Mouse (Mus musculus): ENCODE data around the gene Ankrd52.

Gene Ankrd52

DNA sequence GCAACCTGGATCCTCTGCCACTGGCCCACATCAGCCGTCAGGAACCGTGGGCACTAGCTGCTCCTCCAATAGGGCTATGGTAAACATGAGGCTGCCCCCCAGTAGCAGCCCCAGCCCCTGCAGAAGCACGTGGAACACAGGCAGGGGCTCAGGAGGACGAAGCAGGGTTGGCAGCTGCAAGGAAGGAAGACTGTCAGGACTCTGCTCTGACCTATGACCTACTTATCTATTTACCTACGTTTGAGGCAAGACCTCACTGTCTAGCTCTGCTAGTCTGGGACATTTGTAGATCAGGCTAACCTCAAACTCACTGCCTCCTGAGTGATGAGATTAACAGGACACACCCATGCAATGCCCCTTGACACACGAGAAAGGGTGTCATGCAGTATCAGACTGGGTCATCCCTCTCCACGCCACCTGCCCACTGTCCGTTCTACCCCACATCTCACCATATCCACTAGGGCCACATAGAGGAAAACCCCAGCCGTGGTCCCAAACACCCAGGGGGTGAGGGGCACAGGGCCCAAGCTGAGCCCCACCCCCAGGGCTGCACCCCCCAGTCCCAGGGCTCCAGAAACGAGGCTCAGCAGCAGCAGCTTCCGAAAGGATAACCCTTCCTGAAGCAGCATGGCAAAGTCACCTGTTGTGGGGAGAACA is 19.2 kb downstream of the Ankrd52 start:
- in situ Hi-C loops (cut with MboI; ENCODE audit: unreplicated experiment in 2 of 2) = no loop called here

DNA sequence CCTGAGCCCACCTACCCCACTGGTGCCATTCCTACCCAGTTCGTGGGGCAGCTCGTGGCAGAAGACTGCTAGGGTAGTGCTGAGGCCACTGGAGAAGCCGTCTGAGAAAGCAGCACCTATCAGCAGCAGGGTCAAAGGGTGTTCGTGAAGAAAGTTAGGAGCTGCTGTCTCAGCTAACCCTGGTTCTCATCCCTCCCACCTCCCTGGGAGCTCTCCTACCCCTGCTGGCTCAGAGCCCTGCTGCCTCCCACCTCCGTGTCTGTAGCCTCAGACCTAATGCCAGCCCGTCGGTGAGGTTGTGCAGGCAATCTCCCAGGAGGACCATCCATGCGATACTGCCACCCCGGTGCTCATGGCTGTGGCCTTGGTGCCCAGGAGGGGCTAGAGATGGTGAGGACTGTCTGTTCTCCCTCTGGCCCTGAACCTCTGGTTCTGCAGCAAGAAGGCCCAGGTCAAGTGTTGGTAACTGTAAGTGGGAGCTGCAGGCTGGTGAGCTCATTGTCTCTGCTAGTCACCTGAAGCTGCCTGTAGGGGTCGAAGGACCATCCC is 19.9 kb downstream of the Ankrd52 start:
- in situ Hi-C loops (cut with MboI; ENCODE audit: unreplicated experiment in 2 of 2) = no loop called here

DNA sequence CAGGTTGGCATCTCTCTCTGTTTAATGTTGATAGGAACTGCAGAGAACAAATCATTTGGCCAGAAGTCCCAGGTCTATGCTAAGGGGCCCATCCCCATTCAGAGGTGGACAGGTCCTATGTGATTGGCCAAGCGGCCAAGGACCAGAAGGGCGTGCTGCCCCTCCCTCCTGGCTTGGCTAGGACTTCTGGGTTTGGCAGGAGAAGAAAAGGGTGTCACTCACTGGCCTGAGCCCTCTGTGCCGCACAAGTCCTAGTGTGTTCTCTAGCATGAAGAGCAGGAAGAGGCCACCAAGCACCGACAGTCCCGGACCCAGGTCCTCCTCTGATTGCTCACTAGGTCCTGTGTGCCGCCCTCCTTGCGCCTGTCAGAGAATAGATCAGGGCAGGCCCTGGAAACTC is 20.6 kb downstream of the Ankrd52 start:
- in situ Hi-C loops (cut with MboI; ENCODE audit: unreplicated experiment in 2 of 2) = no loop called here

DNA sequence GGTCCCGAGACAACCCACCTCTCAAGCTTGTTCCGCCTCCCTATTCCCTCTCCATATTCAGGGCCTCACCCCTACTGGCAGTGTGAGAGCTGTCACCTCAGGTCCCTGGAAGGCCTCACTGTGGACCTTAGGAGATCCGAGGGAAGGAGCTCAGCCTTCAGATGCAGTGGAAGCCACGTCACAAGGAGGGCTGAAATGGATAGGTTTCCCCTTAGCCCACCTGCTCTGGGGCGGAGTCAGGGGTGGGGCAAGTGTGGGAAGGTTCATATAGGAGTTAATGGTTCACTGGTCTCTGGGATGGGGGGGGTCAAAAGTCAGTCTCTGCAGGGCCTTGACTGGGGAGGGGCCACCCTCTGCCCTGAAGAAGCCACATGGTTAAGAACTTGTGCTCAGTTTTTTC is 23.4 kb downstream of the Ankrd52 start:
- in situ Hi-C loops (cut with MboI; ENCODE audit: unreplicated experiment in 2 of 2) = no loop called here

DNA sequence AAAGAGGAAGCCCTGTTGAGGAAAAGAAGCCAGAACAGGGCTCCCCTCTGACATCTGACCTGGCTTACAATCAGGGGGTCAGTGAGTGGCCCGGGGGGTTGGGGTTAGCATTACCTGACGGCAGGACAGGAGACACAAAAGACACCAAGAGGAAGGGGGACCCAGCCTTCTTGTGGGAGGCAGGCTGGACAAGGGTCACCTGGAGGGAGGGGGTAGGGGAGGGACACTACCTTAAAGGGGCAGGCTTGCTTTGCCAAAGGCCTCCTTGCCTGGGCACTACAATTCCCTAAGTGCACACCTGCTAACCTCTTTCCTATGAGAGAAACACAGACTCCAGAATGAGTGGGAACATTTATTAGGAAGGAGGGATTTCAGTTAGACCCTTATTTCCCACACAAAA is 24.1 kb downstream of the Ankrd52 start, which contains the start of gene Slc39a5:
Slc39a5 (minus strand) TSS at position 174 of the 400 bp plus-strand sequence.
- in situ Hi-C loops (cut with MboI; ENCODE audit: unreplicated experiment in 2 of 2) = no loop called here

DNA sequence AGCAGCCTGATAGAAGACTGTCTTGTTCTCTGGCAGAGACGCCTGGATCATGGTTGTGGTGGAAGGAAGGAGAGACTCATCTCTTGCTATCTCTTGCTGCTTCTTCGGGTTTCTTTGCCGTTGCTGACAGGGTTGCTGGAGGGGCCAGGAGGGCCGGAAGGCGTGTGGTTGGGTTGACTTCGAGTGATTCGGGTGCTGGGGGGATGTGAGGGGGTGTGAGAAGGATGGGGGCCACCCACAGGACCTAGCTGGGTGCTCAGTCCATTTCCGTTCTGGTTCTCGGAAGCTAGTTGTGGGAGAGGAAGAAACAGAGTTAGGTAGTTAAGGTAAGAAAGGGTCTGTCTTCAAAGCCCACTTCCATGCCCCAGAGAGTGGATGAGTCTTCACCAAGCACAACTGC is 24.7 kb downstream of the Ankrd52 start:
- in situ Hi-C loops (cut with MboI; ENCODE audit: unreplicated experiment in 2 of 2) = no loop called here

DNA sequence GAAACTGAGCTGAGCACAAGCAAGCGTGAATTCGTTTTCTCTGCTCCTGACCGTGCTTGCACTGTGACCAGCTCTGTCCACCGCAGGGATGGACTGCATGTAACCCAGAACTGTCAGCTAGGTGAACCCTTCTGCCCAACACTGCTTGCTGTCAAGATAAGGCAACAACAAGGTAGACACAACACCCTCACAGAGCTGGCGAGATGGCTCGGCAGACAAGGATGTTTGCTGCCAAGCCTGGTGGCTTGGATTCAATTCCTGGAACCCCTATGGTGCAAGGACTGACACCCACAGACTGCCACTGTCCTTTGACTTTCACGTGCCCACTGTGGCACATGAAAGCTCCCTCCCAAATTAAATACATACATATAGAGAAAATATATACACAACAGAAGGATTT is 27.0 kb downstream of the Ankrd52 start:
- in situ Hi-C loops (cut with MboI; ENCODE audit: unreplicated experiment in 2 of 2) = no loop called here

DNA sequence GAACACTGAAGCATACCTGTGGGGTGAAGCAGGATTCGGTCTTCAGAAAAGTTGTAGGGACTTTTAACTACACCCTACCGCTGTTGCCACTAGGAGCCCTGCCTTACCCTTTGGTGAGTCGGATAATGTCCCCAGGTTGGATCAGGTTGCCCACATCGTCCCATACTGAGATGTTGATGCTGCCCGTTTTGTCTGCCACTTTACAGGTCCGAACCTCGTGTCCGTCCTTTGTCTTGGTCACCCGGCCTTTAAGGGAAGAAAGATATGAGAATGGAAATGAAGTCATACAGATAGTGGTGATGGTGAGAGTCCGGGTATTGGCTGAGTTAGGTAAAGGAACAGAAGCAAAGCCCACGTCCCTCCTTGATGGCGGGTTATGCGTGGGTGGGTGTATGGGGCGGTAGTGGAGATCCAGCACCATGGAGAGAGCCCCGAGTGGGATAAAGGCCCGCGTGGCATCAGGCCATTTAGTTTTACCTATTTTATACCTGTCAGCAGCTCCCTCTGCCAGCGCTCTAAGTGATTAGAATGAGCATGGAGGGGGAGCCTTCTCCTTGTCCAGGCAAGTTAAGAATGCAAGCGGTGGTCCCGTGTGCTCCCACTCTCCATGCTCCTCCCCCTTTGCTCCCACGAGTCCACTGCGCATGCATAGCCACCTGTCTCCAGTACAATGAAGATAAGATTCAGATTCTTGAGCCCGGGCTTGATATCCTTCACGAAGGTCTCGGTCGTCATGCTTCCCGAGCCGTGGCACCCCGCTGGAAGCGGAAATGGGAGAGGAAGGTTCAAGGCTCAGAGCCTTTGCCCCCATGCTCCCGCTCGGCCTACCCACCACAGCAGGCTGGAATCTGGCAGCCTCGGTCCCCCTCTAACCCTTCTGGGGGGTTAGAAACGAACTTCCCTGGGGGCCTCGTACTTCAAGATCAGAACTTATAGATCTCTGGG is 31.9 kb downstream of the Ankrd52 start:
- in situ Hi-C loops (cut with MboI; ENCODE audit: unreplicated experiment in 2 of 2) = loop anchor here (5.0 kb wide), 4 partner anchors 33 to 77 kb away; partner anchors contain the start of gene Coq10a (in 1 of the 2)

DNA sequence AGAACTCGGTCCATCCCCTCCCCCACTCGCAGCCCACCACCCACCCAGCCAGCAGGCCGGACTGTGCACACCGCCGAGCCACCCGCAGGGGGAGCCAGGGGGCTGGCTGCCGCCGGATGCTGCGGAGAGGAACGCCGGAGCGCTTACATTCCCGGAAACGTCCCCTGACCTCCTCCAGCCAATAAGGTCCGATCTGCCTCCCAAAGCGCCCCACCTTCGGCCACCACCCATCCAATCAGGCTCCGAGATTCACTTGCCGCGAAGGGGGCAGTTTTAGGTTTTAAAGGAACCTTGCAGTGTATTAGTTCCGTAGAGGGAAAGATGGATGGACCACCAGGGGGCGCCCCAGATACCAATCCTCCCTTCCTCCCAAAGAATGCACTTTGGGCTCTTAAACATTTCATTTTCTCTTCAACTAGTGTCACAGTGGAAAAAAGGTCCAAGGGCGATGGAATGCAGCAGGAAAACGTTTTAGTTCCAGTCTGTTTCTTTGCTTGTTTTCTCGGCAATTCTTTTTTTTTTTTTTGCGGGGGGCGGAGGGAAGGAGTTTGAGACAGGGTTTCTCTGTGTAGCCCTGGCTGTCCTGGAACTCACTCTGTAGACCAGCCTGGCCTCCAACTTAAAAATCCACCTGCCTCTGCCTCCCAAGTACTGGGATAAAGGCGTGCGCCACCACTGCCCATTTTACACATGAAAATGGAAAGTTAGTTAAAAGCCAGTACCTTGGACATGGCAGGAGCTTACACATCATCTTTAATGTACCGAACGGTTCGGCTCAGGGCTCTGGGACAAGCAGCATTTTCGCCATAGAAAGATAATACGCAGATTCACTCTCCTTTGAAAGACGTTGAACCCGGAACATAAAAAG is 33.0 kb downstream of the Ankrd52 start:
- in situ Hi-C loops (cut with MboI; ENCODE audit: unreplicated experiment in 2 of 2) = loop anchor here (5.0 kb wide), 4 partner anchors 32 to 78 kb away; partner anchors contain the start of gene Coq10a (in 1 of the 2)

DNA sequence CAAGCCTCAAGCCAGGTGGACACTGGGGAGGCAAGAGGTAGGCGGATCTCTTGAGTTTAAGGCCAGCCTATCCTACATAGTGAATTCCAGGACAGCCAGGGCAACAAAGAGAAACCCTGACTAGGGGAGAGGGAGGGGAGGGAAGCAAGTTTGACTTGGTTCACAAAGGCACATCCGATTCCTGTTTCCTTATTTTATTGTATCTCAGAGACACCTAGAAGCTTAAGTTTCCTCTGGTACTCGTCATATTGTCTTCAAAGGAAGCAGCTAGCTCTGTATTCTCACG is 33.6 kb downstream of the Ankrd52 start:
- in situ Hi-C loops (cut with MboI; ENCODE audit: unreplicated experiment in 2 of 2) = no loop called here

DNA sequence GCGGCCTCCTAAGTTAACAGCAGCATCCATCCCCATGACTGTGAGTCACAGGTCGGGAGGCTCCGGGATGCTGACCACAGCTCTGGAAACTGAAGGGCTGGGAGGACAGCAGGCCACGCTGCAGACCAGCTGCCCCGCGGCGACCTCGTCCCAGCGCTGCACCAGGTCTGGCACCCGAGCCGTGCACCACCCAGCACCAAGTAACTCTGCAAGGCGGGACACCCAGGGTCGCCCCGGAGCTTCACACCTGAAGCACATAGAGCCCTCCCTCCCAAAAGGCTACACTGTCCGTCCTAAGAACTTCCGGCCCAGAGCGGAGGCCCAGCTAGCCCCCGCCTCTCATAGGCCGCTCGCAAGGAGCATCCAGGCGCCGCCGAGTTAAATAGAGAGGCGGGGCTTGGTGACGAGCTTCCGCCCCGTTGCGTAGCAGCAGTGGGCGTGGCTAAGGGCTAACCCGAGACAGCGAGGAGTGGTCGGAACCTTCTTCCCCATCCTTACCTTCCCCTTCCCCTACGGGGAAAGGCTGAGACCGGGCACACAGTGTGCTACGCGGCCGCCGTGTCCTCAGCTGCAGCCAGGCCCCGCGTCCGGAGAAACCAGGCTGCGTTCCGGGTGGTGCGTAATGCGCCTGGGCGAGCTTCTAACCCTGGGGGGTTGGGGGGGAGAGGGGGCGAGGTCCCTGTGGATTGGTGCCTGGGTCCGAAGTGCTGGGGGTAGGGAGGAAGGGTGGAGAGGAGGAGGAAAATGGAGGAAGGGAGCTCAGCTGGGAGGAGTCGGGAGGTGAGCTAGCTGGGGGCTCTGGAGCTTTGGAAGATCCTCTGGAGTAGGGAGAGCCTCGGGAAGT is 34.5 kb downstream of the Ankrd52 start, which contains the start of the genes Nabp2 and Rnf41:
Nabp2 (minus strand) TSS at position 282 of the 844 bp plus-strand sequence.
Rnf41 (plus strand) TSS at position 447 of the 844 bp plus-strand sequence.
- in situ Hi-C loops (cut with MboI; ENCODE audit: unreplicated experiment in 2 of 2) = no loop called here

DNA sequence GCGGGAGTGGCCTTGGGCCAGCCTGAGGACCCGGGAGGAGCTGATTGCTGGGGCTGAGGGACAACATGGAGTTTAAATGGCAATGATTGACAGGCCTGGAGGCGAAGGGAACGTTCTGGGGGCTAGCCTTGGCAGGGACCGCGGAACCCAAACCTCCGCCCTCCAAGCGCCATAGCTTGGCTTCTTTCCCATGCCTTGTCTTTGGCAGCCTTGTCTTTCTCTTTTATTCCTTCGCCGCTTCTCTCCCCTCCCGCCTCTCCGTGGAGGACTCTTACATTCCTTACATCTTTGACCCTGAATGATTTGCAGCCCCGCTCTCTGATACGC is 35.1 kb downstream of the Ankrd52 start:
- in situ Hi-C loops (cut with MboI; ENCODE audit: unreplicated experiment in 2 of 2) = no loop called here

DNA sequence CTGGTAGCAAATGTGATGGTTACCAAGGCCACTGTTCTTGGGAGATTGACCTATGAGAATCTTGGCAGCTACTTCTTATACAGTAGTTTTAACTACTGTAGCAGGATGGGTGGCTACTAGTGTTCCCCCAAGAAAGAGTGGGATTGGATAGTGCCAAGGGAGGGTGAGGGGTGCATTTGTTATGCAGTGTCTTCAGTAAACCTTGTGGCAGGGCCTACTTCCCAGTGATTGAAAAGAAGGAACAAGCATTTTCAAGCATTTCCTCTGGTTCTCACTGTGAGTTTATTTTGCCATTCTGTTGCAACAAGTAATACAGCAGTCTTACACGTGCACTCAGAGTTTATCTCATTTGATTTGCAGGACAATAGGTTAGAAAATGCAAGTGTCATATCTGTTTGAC is 35.6 kb downstream of the Ankrd52 start:
- in situ Hi-C loops (cut with MboI; ENCODE audit: unreplicated experiment in 2 of 2) = no loop called here

DNA sequence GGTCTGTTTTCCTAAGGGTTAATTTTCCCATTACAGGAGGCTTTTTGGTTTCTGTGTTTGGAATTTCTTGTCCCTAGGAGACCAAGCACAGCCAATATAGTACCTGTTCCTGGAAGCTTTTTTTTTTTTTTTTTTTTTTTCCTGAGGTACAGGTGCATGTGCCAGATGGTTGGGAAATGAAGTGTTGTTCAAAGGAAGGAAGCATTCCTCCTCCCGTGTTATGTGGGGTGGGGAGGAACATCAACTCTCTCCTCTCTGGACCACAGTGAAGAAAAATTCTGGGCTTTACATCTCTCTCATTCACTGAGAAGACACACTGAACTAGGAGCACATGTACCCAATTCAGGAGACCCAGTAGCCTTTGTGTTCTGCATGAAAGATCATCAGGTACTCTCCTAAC is 36.2 kb downstream of the Ankrd52 start:
- in situ Hi-C loops (cut with MboI; ENCODE audit: unreplicated experiment in 2 of 2) = no loop called here

DNA sequence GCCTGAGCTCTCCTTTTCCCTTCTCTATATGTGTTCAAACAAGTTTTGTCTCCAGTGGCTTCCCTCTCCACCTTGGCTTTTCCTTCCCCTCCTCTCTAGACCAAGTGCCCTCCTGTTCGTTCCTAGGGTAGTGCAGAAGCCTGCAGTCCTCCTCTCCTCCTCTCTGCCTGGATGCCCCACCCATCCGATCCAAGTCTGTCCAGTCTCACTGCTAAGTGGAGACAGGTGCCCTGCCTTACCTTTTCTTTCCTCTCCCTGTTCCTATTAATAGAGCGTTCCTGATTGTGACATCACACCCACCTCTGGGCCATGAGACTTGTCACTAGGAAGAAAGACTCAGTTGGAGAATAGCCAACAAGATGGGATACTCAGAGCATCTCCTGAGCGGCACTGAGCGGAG is 37.9 kb downstream of the Ankrd52 start:
- in situ Hi-C loops (cut with MboI; ENCODE audit: unreplicated experiment in 2 of 2) = no loop called here

DNA sequence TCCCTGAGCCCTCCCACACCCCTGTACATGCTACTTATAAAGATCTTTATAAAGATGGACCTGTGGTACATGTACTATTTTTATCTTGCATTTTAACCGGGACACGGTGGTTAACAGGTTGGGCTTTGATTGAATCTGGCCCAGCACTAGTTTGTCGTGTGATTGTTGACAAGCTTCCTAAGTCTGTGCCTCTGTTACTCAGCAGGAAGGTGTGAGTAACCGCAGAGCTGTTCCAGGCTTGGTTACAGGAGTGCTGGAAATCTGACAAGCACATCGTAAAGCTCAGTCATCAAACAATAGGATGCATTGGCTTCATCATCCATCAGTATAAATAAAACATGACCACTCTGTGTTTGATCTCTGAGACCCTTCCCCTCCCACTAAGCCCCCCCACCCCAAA is 45.5 kb downstream of the Ankrd52 start:
- in situ Hi-C loops (cut with MboI; ENCODE audit: unreplicated experiment in 2 of 2) = no loop called here

DNA sequence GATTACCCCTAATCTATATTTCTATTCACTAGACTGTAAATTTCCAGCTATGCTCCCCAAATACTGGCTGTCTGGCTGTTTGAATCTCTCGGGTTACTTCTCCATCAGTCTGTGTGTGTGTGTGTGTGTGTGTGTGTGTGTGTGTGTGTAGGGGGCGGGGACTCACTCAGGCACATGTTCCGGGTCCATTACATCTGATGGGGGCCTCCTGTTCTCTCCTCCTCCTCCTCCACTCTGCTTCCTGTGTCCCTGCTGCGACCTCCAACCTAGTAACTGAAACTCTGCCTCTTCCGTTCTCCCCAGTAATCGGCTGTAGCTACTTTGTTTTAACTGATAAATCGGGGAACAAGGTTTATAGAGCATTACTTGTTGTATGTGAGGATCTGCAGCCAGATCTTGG is 47.7 kb downstream of the Ankrd52 start:
- in situ Hi-C loops (cut with MboI; ENCODE audit: unreplicated experiment in 2 of 2) = no loop called here

DNA sequence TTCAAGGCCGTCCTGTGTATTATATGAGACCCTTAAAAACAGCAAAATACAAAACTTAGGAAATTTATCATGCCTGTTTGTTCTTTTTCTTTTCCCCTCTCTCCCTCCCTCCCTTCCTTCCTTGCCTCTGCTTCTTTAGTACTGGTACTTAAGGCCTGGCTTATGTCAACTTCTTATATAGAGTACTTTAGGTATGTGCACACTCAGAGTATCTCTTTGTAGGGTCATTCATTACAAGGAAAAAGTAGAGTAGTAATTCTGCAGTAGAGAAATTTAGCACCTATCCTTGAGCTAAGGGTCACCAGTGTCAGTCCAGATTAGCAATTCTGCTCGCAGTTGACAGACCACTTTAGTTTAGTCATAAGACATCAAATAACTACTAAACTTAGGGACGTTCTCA is 48.3 kb downstream of the Ankrd52 start:
- in situ Hi-C loops (cut with MboI; ENCODE audit: unreplicated experiment in 2 of 2) = no loop called here

DNA sequence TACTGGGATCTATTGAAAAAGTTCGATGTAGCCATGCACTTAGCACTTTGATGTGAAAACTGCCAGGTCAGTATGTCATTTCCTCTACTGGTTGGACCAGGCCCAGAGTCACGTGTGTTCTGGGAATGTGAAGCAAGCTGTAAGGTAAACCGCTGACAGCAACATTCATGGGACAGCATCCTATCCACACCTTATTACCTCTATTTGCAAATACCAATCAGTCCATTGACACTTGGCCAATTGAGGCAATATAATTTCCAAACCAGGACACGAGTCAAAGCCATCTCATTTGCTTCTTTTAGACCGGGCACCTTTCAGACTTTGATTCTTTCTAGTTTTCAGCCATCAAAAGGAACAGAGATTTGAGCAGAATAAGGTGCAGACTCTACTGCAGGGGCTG is 52.1 kb downstream of the Ankrd52 start:
- in situ Hi-C loops (cut with MboI; ENCODE audit: unreplicated experiment in 2 of 2) = no loop called here

DNA sequence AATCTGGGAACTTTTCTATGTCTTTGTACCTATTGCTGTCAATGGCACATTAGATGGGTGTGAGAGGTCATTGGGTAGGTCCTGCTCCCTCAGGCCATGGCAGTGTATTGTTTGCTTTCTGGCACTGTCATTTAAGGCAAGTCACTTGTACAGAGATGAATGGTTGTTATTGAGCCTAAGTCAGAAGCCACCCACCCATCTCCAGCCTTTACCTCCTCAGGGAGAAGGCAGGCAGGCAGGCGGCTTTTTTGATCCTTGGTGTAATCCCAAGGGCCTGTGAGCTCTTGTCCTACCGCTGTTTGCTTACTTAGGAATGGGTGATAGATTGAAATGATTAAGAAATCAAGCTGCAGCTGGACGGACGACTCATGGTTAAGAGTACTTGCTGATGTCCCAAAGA is 52.5 kb downstream of the Ankrd52 start:
- in situ Hi-C loops (cut with MboI; ENCODE audit: unreplicated experiment in 2 of 2) = no loop called here
